Mouse (Mus musculus): Measurements from ENCODE around the gene Alpk1.

- no peak for TF ChIP-seq POLR2A (IDR thresholded peaks at IDR 0.05; ENCODE audit: borderline replicate concordance, control insufficient read depth, low read depth, low read length)
- TF ChIP-seq CTCF (IDR thresholded peaks at IDR 0.05; ENCODE audit: control insufficient read depth, insufficient read depth, low read length), result no peak
Measured at GRCm38 (mm10) chr3:127758806-127759205, 21.5 kb downstream of the Alpk1 start.

All from bone marrow, adult 2 months (tissue).